Mouse (Mus musculus) T-helper 2 cell (primary cell): ENCODE measurements around the gene Hexim1.

Experiments used
- in situ Hi-C: fragments of 300-600 bp; cut with MboI, MseI; formaldehyde crosslinking; loops from one replicate; pipeline ENCODE4 v1.15.1; 2025; ENCODE audit warnings: high pct_unique_total_duplicates

Gene Hexim1

DNA sequence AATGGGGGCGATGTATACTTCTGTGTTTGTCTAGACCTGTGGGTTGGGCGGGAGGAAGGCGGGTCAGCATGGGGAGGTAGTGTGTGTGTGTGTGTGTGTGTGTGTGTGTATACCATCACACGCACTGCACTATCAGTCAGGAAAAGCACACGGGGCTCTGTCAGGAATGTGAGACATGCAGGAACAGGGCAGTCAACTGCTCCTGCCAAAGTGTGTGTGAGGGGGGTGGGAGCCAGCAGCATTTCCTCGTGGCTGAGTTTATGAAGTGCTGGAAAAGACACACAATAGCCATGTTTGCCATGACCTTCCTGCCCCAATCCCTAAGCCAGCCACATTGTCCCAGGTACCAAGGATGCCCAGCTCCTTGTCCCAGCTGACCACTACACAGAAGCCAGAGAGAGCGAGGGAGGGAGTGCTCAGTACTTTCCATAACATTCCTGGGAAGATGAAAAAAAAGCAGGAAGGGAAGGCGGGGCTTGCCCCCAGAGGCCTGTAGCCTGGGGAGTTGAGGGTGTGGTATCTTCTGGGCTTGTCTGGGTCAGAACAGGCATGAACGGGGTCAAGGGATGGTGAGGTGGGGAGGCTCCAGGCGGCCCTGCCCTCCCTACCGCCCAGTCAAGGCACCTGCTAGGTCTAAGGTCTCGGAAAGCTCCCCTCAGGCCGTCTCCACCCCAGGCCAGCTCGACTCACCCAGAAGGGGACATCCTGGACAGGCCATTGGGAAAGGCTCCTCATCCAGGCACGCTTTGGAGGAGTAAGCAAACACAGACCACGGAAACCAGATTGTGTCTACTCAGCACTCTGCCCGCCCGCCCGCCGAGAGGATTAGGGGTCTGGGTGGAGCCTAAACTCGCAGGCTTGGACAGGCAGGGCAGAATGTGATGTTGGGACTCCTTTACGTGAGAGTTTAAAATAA is 18.8 kb upstream of the Hexim1 start:
- in situ Hi-C loops, result no loop called here

DNA sequence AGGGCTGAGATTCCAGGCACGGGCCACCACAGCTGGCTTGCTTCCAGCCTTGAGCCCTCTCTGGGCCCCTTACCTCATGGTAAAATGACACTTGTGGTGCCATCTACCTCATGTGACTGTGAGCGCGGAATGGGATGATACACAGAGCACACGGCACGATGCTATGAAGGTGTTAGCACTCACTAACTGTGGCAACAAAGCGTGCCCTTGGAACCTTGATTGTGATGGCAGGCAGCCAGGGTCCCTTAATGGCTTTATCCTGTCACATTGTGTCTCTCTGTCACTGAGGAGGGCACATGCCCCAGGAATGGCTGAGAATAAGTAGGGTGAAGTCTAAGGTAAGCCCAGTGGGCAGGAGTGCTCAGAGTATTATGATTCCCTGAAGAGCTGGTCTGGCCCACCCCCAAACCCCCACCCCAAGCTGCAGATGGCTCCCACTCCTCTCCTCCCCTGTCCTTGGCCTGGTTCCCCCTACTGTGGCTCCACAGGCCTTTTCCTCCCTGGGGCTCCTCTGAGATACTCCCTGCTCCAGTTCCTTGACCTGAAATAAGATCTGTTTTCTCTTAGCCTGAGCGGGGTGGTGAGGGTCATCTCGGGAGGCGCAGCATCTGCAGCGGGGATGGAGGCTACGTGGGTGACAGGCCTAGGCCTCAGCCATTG is 17.4 kb upstream of the Hexim1 start:
- in situ Hi-C loops, result no loop called here

DNA sequence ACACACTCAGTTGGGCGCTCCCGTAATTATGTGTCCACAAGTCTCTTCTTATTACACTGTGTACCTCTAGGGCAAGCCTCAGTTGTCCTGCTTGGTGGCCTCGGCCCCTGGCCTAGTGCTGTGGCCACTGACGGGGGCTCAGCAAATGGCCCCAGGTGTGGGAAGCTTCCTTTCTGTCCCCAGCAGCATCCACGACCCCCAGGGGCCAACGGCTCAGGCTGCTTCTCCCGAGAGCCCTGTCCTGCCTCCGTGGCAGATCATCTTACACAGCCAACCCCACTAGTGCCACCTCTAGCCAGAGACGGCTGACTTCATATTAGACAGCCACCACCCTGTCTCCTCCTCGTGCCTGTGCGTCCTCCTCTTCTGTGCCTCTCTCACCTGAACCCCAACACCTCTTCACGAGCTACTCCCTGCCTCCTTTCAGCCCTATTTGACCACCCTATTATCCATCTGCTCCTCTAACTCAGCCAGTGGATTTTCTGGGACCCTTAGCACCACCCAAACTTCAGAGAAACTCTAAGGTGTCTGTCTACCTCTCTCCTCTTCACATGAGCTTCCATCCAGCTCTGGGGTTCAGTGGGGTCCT is 16.6 kb upstream of the Hexim1 start:
- in situ Hi-C loops, result no loop called here

DNA sequence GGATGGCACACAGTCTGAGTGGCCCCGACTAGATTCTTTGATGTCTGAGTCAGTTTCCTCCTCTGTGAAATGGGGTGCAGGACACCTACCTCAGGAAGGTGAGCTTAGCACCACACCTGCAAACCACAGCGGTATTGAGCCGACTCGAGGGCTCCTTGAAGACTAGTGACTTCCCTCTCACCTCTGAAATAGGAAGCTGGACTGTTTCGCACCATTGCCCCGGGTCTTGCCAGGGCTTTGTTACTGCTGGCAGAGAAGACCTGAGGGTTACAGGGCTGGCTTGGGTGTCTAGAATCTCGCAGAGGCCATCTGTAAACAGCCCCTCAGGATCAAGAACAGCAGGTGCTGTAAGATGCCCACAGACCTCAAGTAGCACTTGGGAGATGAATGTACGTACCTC is 15.7 kb upstream of the Hexim1 start:
- in situ Hi-C loops, result loop anchor here (5.0 kb wide), 2 partner anchors 57 to 83 kb away; no protein-coding TSS in a partner anchor

DNA sequence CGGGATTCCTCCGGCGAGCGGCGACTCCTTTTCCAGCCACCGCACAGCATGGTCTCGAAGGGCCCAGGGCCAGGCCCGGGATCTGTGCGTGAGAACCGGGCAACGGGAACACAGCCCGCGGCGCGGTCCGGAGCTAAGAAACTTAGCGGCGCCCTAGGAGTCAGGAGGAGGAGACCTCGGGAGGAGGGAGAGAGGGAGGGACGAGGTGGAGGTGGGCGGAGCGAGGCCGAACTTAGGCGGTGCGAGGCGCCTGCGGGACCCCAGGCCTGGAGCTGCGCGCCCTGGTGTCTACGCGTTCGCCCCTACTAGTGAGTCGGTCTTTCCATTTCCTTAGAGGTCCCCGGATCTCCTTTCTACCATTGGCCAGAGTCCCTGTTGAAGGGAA is 14.6 kb upstream of the Hexim1 start, which contains the start of the genes Plcd3 and Acbd4:
Gene Plcd3, minus strand, starts transcription at position 178 of the 385 bp plus-strand sequence.
Gene Acbd4, plus strand, starts transcription at position 202 of the 385 bp plus-strand sequence.
- in situ Hi-C loops, result loop anchor here (5.0 kb wide), 2 partner anchors 56 to 84 kb away; no protein-coding TSS in a partner anchor

DNA sequence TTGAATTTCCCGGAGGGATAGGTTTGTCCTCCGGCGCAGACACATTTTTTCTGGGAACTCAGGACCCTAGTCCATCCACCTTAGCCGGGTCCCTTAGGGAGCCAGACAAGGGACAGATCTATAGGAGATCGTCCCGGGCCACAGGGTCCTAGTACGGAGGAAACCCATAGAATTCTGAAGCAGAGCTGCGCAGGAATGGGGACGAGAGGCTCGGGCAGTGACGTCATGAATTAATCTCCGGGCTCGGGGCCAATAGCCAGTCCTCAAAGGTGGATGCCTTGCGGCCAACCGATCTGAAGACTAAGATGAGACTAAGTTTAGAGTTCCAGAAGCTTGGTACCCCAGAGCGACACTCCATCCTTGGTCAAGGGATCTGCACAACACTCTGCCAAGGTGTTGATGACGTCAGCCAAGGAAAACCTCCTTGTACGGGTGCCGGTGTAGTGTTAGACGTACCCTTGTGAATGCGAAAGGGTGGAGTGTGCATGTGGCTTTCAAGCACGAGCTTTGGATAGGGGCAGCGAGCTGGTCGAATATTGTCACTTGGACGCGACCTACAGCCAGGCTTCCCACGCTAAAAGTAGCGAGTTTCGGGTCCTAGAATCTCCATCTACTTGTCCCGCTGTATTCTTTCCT is 14.0 kb upstream of the Hexim1 start:
- in situ Hi-C loops, result loop anchor here (5.0 kb wide), 2 partner anchors 55 to 85 kb away; no protein-coding TSS in a partner anchor

DNA sequence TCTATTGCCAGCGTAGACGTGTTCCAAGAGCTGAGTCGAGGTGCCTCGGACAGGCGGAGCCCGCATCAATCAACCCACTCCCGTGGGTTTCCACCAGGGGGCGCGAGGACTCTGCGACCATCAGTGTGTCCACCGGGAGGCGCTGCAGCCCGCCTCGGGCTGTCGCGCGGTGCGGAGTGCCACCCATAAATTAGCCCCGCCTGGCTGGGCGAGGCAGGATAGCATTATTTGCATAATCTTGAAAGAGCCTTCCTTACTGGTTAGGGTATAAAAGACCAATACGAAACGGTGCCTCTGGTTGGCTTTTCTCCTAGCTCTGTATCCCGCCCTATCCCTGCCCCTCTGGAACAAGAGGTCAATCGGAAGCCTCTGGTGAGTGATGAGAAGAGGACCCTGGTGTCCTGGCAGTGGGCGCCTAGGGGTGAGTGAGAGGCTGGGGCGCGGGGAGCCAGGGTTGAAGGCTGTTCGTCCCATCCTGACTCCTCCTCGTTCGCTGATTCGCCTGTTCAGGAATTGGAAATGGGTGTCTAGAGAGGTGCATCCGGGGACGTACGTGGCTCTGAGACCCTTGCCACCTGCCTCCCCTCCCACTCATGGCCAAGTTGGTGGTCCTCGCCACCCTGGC is 13.2 kb upstream of the Hexim1 start:
- in situ Hi-C loops, result loop anchor here (5.0 kb wide), 2 partner anchors 54 to 86 kb away; no protein-coding TSS in a partner anchor

DNA sequence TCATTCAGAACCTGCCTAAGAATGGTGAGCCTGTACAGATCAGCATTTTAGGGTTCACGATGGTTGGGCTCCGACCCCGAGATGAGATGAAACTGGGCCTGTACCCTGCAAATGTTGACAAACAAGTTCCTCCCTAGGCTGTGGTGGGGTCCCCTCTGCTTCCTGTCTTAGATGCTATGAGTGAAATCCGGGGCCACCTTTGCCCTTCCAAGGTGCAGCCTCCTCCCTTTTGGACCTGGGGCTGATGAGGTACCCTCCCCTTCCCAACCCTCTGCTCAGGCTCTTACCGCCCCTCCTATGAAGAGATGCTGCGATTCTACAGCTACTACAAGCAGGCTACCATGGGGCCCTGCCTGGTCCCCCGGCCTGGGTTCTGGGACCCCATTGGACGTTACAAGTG is 12.4 kb upstream of the Hexim1 start:
- in situ Hi-C loops, result loop anchor here (5.0 kb wide), 2 partner anchors 54 to 86 kb away; no protein-coding TSS in a partner anchor

DNA sequence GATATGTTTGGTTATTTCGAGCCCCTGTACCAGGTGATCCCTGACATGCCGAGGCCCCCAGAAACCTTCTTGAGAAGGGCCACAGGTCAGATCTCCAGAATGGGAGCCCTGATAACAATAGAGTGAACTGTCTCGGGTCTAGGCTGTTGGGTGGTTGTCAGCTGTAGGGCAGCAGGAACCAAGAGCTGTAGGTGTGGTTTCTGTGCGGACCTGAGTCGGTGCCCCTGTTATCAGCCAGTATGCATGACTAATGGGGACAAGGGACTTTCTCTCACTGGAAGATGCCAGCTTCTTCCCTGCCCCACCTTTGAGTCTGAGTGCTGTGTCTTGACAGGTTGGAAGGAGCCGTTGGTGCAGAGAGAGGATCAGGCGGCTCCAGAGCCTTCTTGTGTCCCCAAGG is 11.6 kb upstream of the Hexim1 start:
- in situ Hi-C loops, result loop anchor here (5.0 kb wide), 2 partner anchors 53 to 87 kb away; no protein-coding TSS in a partner anchor

DNA sequence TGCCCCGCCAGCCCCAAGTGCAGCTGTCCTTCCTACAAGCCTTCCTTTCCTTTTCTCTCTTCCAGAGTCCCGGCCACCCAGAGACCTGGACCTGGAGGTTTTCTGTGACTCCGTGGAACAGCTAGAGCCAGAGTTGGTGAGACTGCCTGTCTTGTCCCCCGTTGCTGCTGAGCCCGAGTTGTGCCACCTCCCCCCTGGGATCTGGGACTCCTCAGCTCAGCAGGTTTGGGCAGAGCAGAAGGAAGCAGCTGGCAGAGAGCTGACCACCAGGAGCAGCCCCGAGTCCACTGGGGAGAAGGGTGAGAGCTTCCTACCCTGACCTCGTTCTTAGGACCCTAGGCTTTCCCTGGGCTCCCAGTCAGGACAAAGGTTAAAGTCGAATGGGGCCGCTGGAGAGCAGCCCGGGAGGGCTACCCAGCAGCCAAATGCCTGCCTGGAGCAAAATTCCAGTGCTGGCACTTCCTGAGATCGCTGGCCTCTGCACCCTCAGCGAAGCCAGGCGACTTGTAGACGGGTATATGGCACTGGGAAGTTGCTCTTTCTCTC is 10.8 kb upstream of the Hexim1 start:
- in situ Hi-C loops, result no loop called here

DNA sequence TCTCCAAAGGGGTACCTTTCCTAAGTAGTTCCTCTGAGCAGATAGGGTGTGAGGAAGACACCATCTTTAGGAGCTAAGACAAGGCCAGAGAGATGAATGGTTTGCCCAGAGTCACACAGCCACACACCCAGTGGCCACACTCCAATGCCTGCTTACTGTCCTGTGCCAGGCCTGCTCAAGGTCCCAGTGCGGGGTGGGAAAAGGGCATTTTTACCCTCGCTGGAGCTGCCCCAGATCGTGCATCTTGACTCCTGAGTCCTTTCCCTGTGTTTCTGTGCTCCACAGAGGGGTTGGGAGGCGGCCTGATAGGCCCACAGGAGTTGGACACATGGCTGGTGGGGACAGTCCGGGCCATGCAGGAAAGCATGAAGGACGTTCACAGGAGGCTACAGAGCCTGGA is 10.2 kb upstream of the Hexim1 start:
- in situ Hi-C loops, result no loop called here

DNA sequence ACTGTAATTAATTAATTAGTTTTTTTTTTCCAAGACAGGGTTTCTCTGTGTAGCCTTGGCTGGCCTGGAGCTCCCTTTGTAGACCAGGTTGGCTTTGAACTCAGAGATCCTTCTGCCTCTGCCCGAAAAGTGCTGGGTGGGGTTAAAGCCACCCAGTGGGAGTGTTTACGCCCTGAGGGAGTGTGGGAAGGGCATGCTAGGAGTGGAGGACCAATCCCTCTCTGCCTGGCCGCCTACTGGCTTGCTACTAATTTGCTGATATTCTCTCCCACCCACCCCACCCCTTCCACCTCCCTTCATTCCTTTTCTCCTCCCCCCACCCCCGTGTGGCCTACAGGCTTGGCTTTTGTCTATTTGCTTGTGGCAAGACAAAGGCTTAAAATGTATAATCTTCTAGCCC is 9.6 kb upstream of the Hexim1 start:
- in situ Hi-C loops, result no loop called here

DNA sequence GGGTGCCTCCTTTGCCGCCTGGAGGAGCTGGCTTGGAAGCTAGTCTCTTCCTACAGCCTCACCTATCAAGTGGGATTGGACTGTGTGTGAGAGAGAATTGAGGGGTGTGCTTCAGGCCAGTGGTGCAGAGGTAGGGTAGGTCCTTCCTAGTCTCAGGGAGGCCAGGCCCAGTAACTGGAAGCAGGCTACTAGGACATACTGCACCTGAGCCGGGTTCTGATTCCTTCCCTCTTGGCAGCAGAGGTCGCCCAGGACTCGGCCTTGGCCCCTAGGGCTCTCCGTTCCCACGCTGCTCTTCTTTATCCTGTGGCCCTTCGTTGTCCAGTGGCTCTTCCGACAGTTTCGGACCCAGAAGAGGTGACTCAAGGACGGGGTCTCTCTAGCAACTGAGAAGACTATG is 4.7 kb upstream of the Hexim1 start:
- in situ Hi-C loops, result no loop called here

DNA sequence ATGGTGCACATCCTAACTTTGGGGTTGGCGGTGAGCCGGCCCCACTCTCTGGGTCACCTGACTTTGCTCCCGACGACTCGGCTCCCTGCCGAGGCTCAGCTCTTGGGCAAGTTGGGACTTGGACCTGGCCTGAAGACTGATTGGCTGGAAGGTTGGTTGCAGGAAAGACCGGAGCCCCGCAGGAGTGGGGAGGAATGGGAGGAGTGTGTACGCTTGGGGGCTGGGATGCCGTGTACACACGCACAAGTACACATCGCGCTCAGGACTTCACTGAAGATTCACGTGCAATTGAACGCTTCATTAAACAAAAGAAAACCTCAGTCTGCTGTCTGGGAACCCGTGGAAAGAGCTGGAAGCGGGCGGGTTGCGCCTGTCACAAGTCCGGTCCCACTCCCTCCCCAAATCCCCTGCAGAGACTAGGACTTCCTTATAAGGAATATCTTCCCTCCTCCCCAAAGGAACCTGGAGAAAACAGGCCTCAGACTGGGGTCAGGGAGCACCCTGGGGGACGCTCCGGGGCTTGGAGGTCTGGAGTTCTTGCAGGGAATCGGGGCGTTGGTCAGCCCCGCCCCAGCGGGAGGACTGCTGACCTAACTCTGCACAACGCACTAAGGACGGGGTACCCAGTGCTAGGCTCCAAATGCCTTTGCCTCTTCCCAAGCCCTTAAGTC is 4.0 kb upstream of the Hexim1 start:
- in situ Hi-C loops, result no loop called here

DNA sequence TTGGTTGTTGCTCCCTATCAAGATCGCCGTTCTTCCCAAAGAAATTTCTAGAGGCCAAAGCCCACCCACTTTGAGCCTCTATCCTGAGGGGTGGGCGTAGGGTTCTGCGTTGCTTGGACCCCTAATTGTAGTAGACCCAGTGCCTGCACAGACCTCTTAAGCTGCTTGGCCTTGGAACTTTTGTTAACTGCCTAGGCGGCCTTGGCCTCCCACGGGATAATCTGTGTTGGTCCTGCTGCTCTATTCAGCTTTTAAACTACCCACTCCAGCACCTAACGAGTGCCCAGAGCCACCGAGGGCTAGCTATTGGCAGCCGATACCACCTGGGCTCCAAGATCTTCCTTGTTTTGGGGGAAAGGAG is 3.5 kb upstream of the Hexim1 start:
- in situ Hi-C loops, result no loop called here

DNA sequence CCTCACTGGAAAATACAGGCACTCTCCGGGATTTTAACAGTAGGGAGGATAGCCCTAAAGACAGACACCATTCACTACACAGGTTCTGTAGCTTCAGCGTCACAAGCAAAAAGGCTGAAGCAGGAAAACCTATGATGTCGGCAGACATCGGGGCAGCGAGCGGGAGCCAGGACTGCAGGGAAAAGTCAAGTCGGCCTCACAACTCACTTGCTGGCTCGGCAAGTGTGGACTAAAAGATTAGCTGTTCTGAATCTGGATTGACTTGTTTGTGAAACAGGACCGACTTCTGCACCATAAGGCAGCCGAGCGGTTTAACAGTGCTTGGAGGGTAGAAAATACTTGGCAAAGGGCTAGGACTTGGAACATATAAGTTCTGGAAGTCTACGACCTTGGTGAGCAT is 3.0 kb upstream of the Hexim1 start:
- in situ Hi-C loops, result no loop called here

DNA sequence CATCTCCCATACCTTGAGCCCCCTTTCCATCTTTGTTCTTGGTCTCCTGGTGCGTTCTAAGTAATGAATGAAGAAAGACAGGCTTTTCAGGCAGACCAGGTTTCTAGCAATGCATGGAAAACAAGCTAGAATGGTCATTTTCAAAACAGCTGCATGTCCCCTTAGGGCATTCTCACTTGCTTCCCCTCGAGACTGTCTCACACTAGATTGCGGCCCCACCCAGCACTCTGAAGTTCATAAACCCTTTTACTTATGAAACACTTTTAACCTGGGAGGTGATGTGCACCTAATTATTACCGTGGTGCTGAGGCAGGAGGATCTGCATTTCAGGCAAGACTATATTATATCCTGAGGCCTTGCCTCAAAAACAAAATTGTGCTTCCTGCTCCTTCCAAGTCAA is 2.3 kb upstream of the Hexim1 start:
- in situ Hi-C loops, result no loop called here

DNA sequence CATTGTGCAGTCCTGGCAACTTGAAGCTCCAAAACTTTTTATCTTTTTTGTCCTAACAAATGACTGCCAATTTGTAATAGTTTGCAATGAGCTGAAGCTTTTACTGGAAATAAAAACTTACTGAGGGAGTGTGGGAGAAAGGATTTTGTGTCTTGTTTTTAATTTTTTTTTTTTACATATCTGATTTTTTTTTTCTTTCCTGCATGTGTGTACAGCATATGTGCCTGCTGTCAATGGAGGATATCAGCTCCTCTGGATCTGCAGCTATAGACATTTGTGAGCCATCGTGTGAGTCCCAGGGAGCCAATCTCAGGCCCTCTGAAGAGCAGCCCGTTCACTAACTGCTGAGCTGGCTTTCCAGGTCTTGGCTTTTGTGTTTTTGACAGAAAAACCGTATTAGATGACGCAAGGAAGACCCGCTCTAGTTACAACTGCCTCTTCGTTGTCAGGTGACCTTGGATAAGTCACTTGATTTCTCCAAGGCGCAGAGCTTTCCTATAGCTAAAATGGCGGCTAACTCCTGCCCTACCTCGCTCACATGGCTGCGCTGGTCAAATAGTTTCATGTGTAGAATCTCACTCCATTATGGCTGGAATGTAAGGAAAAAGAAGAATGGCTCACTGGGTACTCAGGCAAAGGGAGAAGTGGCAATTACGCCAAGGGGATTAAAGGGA is 1.6 kb upstream of the Hexim1 start:
- in situ Hi-C loops, result no loop called here

DNA sequence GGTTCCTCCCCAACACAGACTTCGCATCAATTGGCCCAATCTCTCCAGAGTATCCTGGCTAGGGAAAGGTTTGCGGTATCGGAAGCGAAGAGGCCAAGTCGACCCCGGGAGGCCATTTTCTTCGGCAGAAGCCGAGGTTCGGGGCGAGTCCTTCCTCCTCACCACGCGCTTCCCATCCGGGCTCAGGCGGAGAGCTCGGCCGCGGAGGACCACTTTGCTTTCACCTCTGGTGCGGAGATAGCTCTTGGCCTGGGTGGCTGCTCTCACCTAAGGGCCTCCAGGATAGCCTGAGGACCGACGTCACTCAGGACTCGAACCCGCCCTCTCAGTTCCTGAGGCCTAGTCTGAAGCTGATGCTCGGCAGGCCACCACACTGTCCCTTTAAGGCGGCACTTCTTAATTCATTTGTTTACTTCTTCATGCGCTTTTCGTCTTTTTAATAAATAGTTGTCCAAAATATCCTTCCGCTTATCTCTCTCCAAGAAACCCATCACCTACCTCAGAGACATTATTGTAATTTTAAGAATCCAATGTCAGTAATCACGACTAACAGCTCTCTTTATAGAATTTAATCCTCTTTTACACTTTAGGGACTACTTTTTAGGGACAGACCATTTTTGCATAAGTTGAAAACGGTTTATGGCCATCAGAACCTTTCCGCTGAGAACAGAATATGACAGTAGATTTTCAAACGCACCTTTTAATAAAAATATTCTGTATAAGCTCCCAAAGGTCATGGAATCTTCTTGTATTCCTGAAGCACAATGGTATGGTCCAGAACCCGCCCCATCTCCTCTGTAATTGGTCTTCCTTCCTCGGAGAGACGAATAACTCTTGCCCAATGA is 646 bp upstream of the Hexim1 start:
- in situ Hi-C loops, result no loop called here
